Mouse (Mus musculus) small intestine, adult 2 months (tissue): ENCODE data around the gene Pou2f2. TPM values are rescaled to one million over a fixed set of nuclear protein-coding genes. Genes with fewer than 3 reads are reported as not detected.
"Not testable (repeated sequence)": the region's sequence is repeated elsewhere in the genome, so short reads cannot be mapped to it uniquely, and the experiment has no call there.

Source experiments
- H3K27ac ChIP-seq: fragments of 200-500 bp; 2 replicates; pipeline ENCODE4 v1.5.1; 2012; ENCODE audit warnings: low read depth, low read length, control low read depth, inconsistent platforms; ENCODE audit not compliant: insufficient read depth
- H3K27me3 ChIP-seq: fragments of 200-500 bp; 2 replicates; pipeline ENCODE4 v1.6.1; 2012; ENCODE audit warnings: mild to moderate bottlenecking, moderate library complexity, low read length, inconsistent platforms; ENCODE audit not compliant: control insufficient read depth, insufficient read depth
- H3K36me3 ChIP-seq: fragments of 200-500 bp; 2 replicates; pipeline ENCODE4 v1.6.1; 2012; ENCODE audit warnings: mild to moderate bottlenecking, low read length, control low read depth, inconsistent platforms; ENCODE audit not compliant: control insufficient read depth, insufficient read depth
- H3K4me1 ChIP-seq: fragments of 200-500 bp; 2 replicates; pipeline ENCODE4 v1.6.1; 2012; ENCODE audit warnings: low read length, inconsistent platforms, mixed read lengths; ENCODE audit not compliant: control insufficient read depth, insufficient read depth, insufficient read length
- H3K4me3 ChIP-seq: fragments of 200-500 bp; 2 replicates; pipeline ENCODE4 v1.5.1; 2012; ENCODE audit warnings: low read depth, mild to moderate bottlenecking, control low read depth, inconsistent platforms, low read length, moderate library complexity
- CTCF ChIP-seq: fragments of 200-500 bp; IDR thresholded peaks from 2 replicates; pipeline ENCODE4 v1.5.1; 2012; ENCODE audit warnings: low read depth, mild to moderate bottlenecking, control low read depth, inconsistent platforms, low read length, moderate library complexity, mixed read lengths; ENCODE audit not compliant: insufficient replicate concordance, insufficient read length; ENCODE audit errors: extremely low read depth
- POLR2A ChIP-seq: fragments of 200-500 bp; IDR thresholded peaks from 2 replicates; pipeline ENCODE4 v1.6.1; 2012; ENCODE audit warnings: low read depth, mild to moderate bottlenecking, control low read depth, inconsistent platforms, low read length, moderate library complexity
- WGBS: fragments of 180-500 bp; shearing (Covaris S2); methylation state at CpG from one replicate; pipeline ENCODE4 v1.1.7; 2018; 5-methylcytosine and 5-hydroxymethylcytosine counted together
- polyA plus RNA-seq: library from polyadenylated mRNA; depleted of rRNA; stranded (reverse); fragments of >200 nt; gene quantifications from 2 replicates; pipeline ENCODE4 v1.2.3, GENCODE M21; 2012; rRNA removed

The Pou2f2 gene
- polyA plus RNA-seq, 1 experiment, result 6.9 TPM

DNA sequence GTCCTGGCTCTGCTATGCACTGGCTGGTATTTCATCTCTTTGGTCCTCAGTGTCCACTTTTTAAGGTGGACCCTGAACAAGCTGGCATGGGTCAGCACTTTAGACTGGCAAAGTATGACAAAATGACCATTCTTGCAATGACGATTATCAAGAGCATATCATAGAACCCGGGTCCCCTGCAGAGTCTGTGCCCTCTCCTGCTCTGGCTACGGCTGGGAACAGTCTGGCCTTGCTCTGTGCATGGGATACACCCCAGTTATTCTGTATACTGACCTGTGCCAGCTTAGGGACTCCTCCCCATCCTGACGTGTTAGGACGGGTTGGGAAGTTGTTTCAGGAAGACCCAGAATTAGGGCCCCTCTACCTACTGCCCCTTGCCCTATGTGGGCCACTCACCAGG lies 121.6 kb downstream of the Pou2f2 start:
- no peaks in the 10 kb centered on the region for H3K27me3 ChIP-seq
- WGBS, result 94% methylated on average over 5 of the region's 5 CpGs
- H3K4me1 ChIP-seq, result no peaks in the 10 kb centered on the region; the same call in 1 of the 2 replicates
- TF ChIP-seq CTCF (no peak), POLR2A (no peak)
- H3K4me3 ChIP-seq, result no peak overlapping the region
- no peak overlapping the region for H3K27ac ChIP-seq
- no peaks in the 10 kb centered on the region for H3K36me3 ChIP-seq

- Histone ChIP-seq H3K36me3 (no peaks in the 10 kb centered on the region), H3K4me3 (no peak overlapping the region), H3K27me3 (no peaks in the 10 kb centered on the region), H3K4me1 (no peaks in the 10 kb centered on the region; the same call in 1 of the 2 replicates), H3K27ac (no peak overlapping the region)
- TF ChIP-seq CTCF, result no peak
- TF ChIP-seq POLR2A, result no peak
- whole genome bisulfite sequencing, result 48% methylated on average over 4 of the region's 4 CpGs
These were observed 122.6 kb downstream of the Pou2f2 start for GRCm38 (mm10) chr7:25056951-25057350.

GRCm38 (mm10) chr7:25052587-25052986 lies 126.9 kb downstream of the Pou2f2 start:
- no peaks in the 10 kb centered on the region; the same call in 1 of the 2 replicates for H3K4me1 ChIP-seq
- no peak overlapping the region for H3K4me3 ChIP-seq
- no peaks in the 10 kb centered on the region for H3K36me3 ChIP-seq
- no peaks in the 10 kb centered on the region for H3K27me3 ChIP-seq
- WGBS, result 44% methylated on average over 3 of the region's 3 CpGs
- no peak for TF ChIP-seq CTCF
- no peak for TF ChIP-seq POLR2A
- no peak overlapping the region for H3K27ac ChIP-seq

- H3K27me3 ChIP-seq, result no peaks in the 10 kb centered on the region
- no peaks in the 10 kb centered on the region for H3K4me1 ChIP-seq
- no peaks in the 10 kb centered on the region for H3K36me3 ChIP-seq
- no peak overlapping the region for H3K27ac ChIP-seq
- H3K4me3 ChIP-seq, result no peak overlapping the region
- TF ChIP-seq CTCF, result no peak
- no peak for TF ChIP-seq POLR2A
- 86% methylated on average over 16 of the region's 16 CpGs for WGBS
These were observed 130.1 kb downstream of the Pou2f2 start for GRCm38 (mm10) chr7:25049295-25049930.

DNA sequence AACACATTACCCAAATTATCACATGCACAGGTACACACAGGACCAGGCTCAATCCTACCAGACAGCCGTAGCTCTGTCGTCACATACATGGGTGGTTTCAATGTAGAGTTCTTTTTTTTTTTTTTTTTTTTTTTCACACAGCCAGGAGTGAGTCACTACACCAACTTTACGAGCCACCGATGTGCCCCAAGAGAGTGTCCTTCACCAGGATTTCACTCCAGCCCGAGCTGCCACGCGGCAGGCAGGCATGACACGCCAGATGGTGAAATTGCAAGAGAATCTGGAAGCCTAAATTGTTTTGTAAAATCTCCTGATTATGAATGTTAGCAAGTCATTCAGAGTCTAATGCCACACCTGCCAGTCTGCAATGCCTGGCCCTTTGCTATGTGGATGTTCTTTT lies 132.2 kb downstream of the Pou2f2 start:
- no peak overlapping the region for H3K27ac ChIP-seq
- H3K27me3 ChIP-seq, result no peaks in the 10 kb centered on the region
- TF ChIP-seq POLR2A (no peak), CTCF (no peak)
- no peak overlapping the region for H3K4me3 ChIP-seq
- WGBS, result 81% methylated on average over 8 of the region's 8 CpGs
- no peaks in the 10 kb centered on the region for H3K4me1 ChIP-seq
- no peaks in the 10 kb centered on the region for H3K36me3 ChIP-seq

- H3K27ac ChIP-seq, H3K27me3 ChIP-seq, H3K4me1 ChIP-seq, H3K36me3 ChIP-seq, H3K4me3 ChIP-seq: not testable (repeated sequence)
- 65% methylated on average over 7 of the region's 7 CpGs for WGBS
These were observed 134.9 kb downstream of the Pou2f2 start for GRCm38 (mm10) chr7:25044599-25044998.

- Histone ChIP-seq H3K36me3 (no peaks in the 10 kb centered on the region), H3K27me3 (no peaks in the 10 kb centered on the region), H3K4me3 (no peak overlapping the region), H3K4me1 (no peaks in the 10 kb centered on the region), H3K27ac (no peak overlapping the region)
- 93% methylated on average over 12 of the region's 12 CpGs for WGBS
- no peak for TF ChIP-seq CTCF
- no peak for TF ChIP-seq POLR2A
These were observed 137.6 kb downstream of the Pou2f2 start for GRCm38 (mm10) chr7:25041921-25042320.

Other genes with a start within 250 kb of the Pou2f2 start
- gene Gm4881, start 235.2 kb downstream of the Pou2f2 start, polyA plus RNA-seq, result not detected in 2 replicates
- 262 and 282 TPM in 2 replicates for gene Rabac1, start 207.0 kb downstream of the Pou2f2 start, polyA plus RNA-seq
- 2.9 and 3.1 TPM in 2 replicates for gene Atp1a3, start 173.8 kb downstream of the Pou2f2 start, polyA plus RNA-seq
- gene Grik5, start 107.4 kb downstream of the Pou2f2 start, polyA plus RNA-seq, result 11.2 and 17.7 TPM in 2 replicates
- 17.4 and 37.9 TPM in 2 replicates for gene Zfp574, start 107.2 kb downstream of the Pou2f2 start, polyA plus RNA-seq
- gene Dedd2, start 40.9 kb upstream of the Pou2f2 start, polyA plus RNA-seq, result 44.2 and 135 TPM in 2 replicates
- 5.8 and 8.7 TPM in 2 replicates for gene Zfp526, start 41.7 kb upstream of the Pou2f2 start, polyA plus RNA-seq
- 77.7 and 163 TPM in 2 replicates for gene Gsk3a, start 58.1 kb upstream of the Pou2f2 start, polyA plus RNA-seq
- 15.8 and 37.1 TPM in 2 replicates for gene Erf, start 71.0 kb upstream of the Pou2f2 start, polyA plus RNA-seq
- 35.6 and 65.6 TPM in 2 replicates for gene Cic, start 88.0 kb upstream of the Pou2f2 start, polyA plus RNA-seq
- 87.2 and 184 TPM in 2 replicates for gene Pafah1b3, start 118.3 kb upstream of the Pou2f2 start, polyA plus RNA-seq
- 0.15 TPM in 1 of 2 replicates, not detected in the other for gene Prr19, start 121.7 kb upstream of the Pou2f2 start, polyA plus RNA-seq
- gene Tmem145, start 126.4 kb upstream of the Pou2f2 start, polyA plus RNA-seq, result 0.19 and 0.35 TPM in 2 replicates
- gene Megf8, start 137.4 kb upstream of the Pou2f2 start, polyA plus RNA-seq, result 13.3 and 21.2 TPM in 2 replicates
- 0.48 and 0.84 TPM in 2 replicates for gene Cnfn, start 190.0 kb upstream of the Pou2f2 start, polyA plus RNA-seq
- 56.9 and 186 TPM in 2 replicates for gene Lipe, start 219.0 kb upstream of the Pou2f2 start, polyA plus RNA-seq
- 3.8 TPM in 1 of 2 replicates, not detected in the other for gene Cxcl17, start 233.2 kb upstream of the Pou2f2 start, polyA plus RNA-seq